Mouse (Mus musculus): ENCODE results near the gene Map3k19. TPM values are rescaled to one million over a fixed set of nuclear protein-coding genes. Genes with fewer than 3 reads are reported as not detected.

The Map3k19 gene
- polyA plus RNA-seq, 1 experiment from 2014 or later = not detected

- 87% methylated on average over 9 of the region's 9 CpGs for WGBS
- no peak for ATAC-seq (ENCODE audit: insufficient number of reproducible peaks, low FRiP score, low TSS enrichment, low read depth)
- H3K4me3 ChIP-seq (ENCODE audit: low read depth, low read length) = no peak overlapping the region
- H3K36me3 ChIP-seq (ENCODE audit: control insufficient read depth, insufficient read depth, low read length) = no peaks in the 10 kb centered on the region
- H3K4me2 ChIP-seq (ENCODE audit: low read depth, severe bottlenecking) = no peak overlapping the region
- no peaks in the 10 kb centered on the region for H3K27me3 ChIP-seq (ENCODE audit: control insufficient read depth, insufficient read depth, low read length)
- no peaks in the 10 kb centered on the region for H3K9me3 ChIP-seq (ENCODE audit: control insufficient read depth, low read length)
- no peak overlapping the region for H3K27ac ChIP-seq (replicated peaks; ENCODE audit: low read depth, low read length)
- no peak for DNase-seq (ENCODE audit: low spot score)
- H3K9ac ChIP-seq (ENCODE audit: low read length) = no peak overlapping the region
- H3K4me1 ChIP-seq (ENCODE audit: control insufficient read depth, insufficient read depth, low read length) = no peaks in the 10 kb centered on the region
These were observed 4.3 kb upstream of the Map3k19 start for GRCm38 (mm10) chr1:127858945-127859648.

GRCm38 (mm10) chr1:127850075-127850610, 4.7 kb downstream of the Map3k19 start:
- Histone ChIP-seq H3K9me3 (ENCODE audit: control insufficient read depth, low read length) (no peaks in the 10 kb centered on the region), H3K4me2 (ENCODE audit: low read depth, severe bottlenecking) (no peak overlapping the region), H3K4me1 (ENCODE audit: control insufficient read depth, insufficient read depth, low read length) (no peaks in the 10 kb centered on the region), H3K27me3 (ENCODE audit: control insufficient read depth, insufficient read depth, low read length) (no peaks in the 10 kb centered on the region), H3K9ac (ENCODE audit: low read length) (no peak overlapping the region), H3K4me3 (ENCODE audit: low read depth, low read length) (no peak overlapping the region), H3K27ac (replicated peaks; ENCODE audit: low read depth, low read length) (no peak overlapping the region), H3K36me3 (ENCODE audit: control insufficient read depth, insufficient read depth, low read length) (no peaks in the 10 kb centered on the region)
- DNase-seq (ENCODE audit: low spot score) (no peak), ATAC-seq (ENCODE audit: insufficient number of reproducible peaks, low FRiP score, low TSS enrichment, low read depth) (no peak)
- WGBS = 73% methylated on average over 7 of the region's 7 CpGs

- Histone ChIP-seq H3K27ac (replicated peaks; ENCODE audit: low read depth, low read length) (no peak overlapping the region), H3K4me3 (ENCODE audit: low read depth, low read length) (no peak overlapping the region), H3K36me3 (ENCODE audit: control insufficient read depth, insufficient read depth, low read length) (no peaks in the 10 kb centered on the region), H3K9me3 (ENCODE audit: control insufficient read depth, low read length) (no peaks in the 10 kb centered on the region), H3K27me3 (ENCODE audit: control insufficient read depth, insufficient read depth, low read length) (no peaks in the 10 kb centered on the region), H3K9ac (ENCODE audit: low read length) (no peak overlapping the region), H3K4me1 (ENCODE audit: control insufficient read depth, insufficient read depth, low read length) (no peaks in the 10 kb centered on the region), H3K4me2 (ENCODE audit: low read depth, severe bottlenecking) (no peak overlapping the region)
- WGBS = 87% methylated on average over 5 of the region's 5 CpGs
- no peak for DNase-seq (ENCODE audit: low spot score)
- no peak for ATAC-seq (ENCODE audit: insufficient number of reproducible peaks, low FRiP score, low TSS enrichment, low read depth)
These were observed 9.4 kb downstream of the Map3k19 start for GRCm38 (mm10) chr1:127845472-127845871.

- Histone ChIP-seq H3K4me2 (ENCODE audit: low read depth, severe bottlenecking) (no peak overlapping the region), H3K27me3 (ENCODE audit: control insufficient read depth, insufficient read depth, low read length) (no peaks in the 10 kb centered on the region), H3K9ac (ENCODE audit: low read length) (no peak overlapping the region), H3K9me3 (ENCODE audit: control insufficient read depth, low read length) (no peaks in the 10 kb centered on the region), H3K27ac (replicated peaks; ENCODE audit: low read depth, low read length) (no peak overlapping the region), H3K4me1 (ENCODE audit: control insufficient read depth, insufficient read depth, low read length) (no peaks in the 10 kb centered on the region), H3K36me3 (ENCODE audit: control insufficient read depth, insufficient read depth, low read length) (no peaks in the 10 kb centered on the region), H3K4me3 (ENCODE audit: low read depth, low read length) (no peak overlapping the region)
- ATAC-seq (ENCODE audit: insufficient number of reproducible peaks, low FRiP score, low TSS enrichment, low read depth) (no peak), DNase-seq (ENCODE audit: low spot score) (no peak)
- WGBS = 83% methylated on average over 1 of the region's 1 CpGs
These were observed 16.2 kb downstream of the Map3k19 start for GRCm38 (mm10) chr1:127838602-127839001.

- Histone ChIP-seq H3K9me3 (ENCODE audit: control insufficient read depth, low read length) (no peaks in the 10 kb centered on the region), H3K4me2 (ENCODE audit: low read depth, severe bottlenecking) (no peak overlapping the region), H3K27ac (replicated peaks; ENCODE audit: low read depth, low read length) (no peak overlapping the region), H3K36me3 (ENCODE audit: control insufficient read depth, insufficient read depth, low read length) (no peaks in the 10 kb centered on the region), H3K9ac (ENCODE audit: low read length) (no peak overlapping the region), H3K4me3 (ENCODE audit: low read depth, low read length) (no peak overlapping the region), H3K27me3 (ENCODE audit: control insufficient read depth, insufficient read depth, low read length) (no peaks in the 10 kb centered on the region), H3K4me1 (ENCODE audit: control insufficient read depth, insufficient read depth, low read length) (no peaks in the 10 kb centered on the region)
- ATAC-seq (ENCODE audit: insufficient number of reproducible peaks, low FRiP score, low TSS enrichment, low read depth) (no peak), DNase-seq (ENCODE audit: low spot score) (no peak)
- 48% methylated on average over 4 of the region's 4 CpGs for WGBS
These were observed 18.2 kb downstream of the Map3k19 start for GRCm38 (mm10) chr1:127836619-127837018.

GRCm38 (mm10) chr1:127834202-127834601, 20.6 kb downstream of the Map3k19 start:
- no peak for DNase-seq (ENCODE audit: low spot score)
- WGBS = 76% methylated on average over 4 of the region's 4 CpGs
- no peaks in the 10 kb centered on the region for H3K9me3 ChIP-seq (ENCODE audit: control insufficient read depth, low read length)
- no peaks in the 10 kb centered on the region for H3K4me1 ChIP-seq (ENCODE audit: control insufficient read depth, insufficient read depth, low read length)
- H3K9ac ChIP-seq (ENCODE audit: low read length) = no peak overlapping the region
- H3K27me3 ChIP-seq (ENCODE audit: control insufficient read depth, insufficient read depth, low read length) = no peaks in the 10 kb centered on the region
- no peak overlapping the region for H3K27ac ChIP-seq (replicated peaks; ENCODE audit: low read depth, low read length)
- H3K4me3 ChIP-seq (ENCODE audit: low read depth, low read length) = no peak overlapping the region
- H3K36me3 ChIP-seq (ENCODE audit: control insufficient read depth, insufficient read depth, low read length) = no peaks in the 10 kb centered on the region
- no peak for ATAC-seq (ENCODE audit: insufficient number of reproducible peaks, low FRiP score, low TSS enrichment, low read depth)
- no peak overlapping the region for H3K4me2 ChIP-seq (ENCODE audit: low read depth, severe bottlenecking)

- Histone ChIP-seq H3K36me3 (ENCODE audit: control insufficient read depth, insufficient read depth, low read length) (no peaks in the 10 kb centered on the region), H3K4me2 (ENCODE audit: low read depth, severe bottlenecking) (no peak overlapping the region), H3K27ac (replicated peaks; ENCODE audit: low read depth, low read length) (no peak overlapping the region), H3K27me3 (ENCODE audit: control insufficient read depth, insufficient read depth, low read length) (no peaks in the 10 kb centered on the region), H3K9ac (ENCODE audit: low read length) (no peak overlapping the region), H3K9me3 (ENCODE audit: control insufficient read depth, low read length) (no peaks in the 10 kb centered on the region), H3K4me3 (ENCODE audit: low read depth, low read length) (no peak overlapping the region), H3K4me1 (ENCODE audit: control insufficient read depth, insufficient read depth, low read length) (no peaks in the 10 kb centered on the region)
- ATAC-seq (ENCODE audit: insufficient number of reproducible peaks, low FRiP score, low TSS enrichment, low read depth) (no peak), DNase-seq (ENCODE audit: low spot score) (no peak)
- 64% methylated on average over 2 of the region's 2 CpGs for WGBS
These were observed 21.1 kb downstream of the Map3k19 start for GRCm38 (mm10) chr1:127833714-127834113.

- no peak overlapping the region for H3K9ac ChIP-seq (ENCODE audit: low read length)
- DNase-seq (ENCODE audit: low spot score) (no peak), ATAC-seq (ENCODE audit: insufficient number of reproducible peaks, low FRiP score, low TSS enrichment, low read depth) (no peak)
- H3K9me3 ChIP-seq (ENCODE audit: control insufficient read depth, low read length) = no peaks in the 10 kb centered on the region
- no peak overlapping the region for H3K27ac ChIP-seq (replicated peaks; ENCODE audit: low read depth, low read length)
- H3K36me3 ChIP-seq (ENCODE audit: control insufficient read depth, insufficient read depth, low read length) = no peaks in the 10 kb centered on the region
- H3K4me3 ChIP-seq (ENCODE audit: low read depth, low read length) = no peak overlapping the region
- WGBS = 84% methylated on average over 13 of the region's 13 CpGs
- no peaks in the 10 kb centered on the region for H3K4me1 ChIP-seq (ENCODE audit: control insufficient read depth, insufficient read depth, low read length)
- no peaks in the 10 kb centered on the region for H3K27me3 ChIP-seq (ENCODE audit: control insufficient read depth, insufficient read depth, low read length)
- no peak overlapping the region for H3K4me2 ChIP-seq (ENCODE audit: low read depth, severe bottlenecking)
These were observed 24.5 kb downstream of the Map3k19 start for GRCm38 (mm10) chr1:127830215-127830921.

Data from limb, embryonic 11.5 days (tissue).